Mouse (Mus musculus) urinary bladder, postnatal 36 days (tissue): ENCODE results near the gene Zfp524.
"Not testable (repeated sequence)": the region's sequence is repeated elsewhere in the genome, so short reads cannot be mapped to it uniquely, and the experiment has no call there.

ENCODE experiments used
- DNase-seq, 2 experiments: peaks; one replicate each; pipeline ENCODE4 v3.0.0; 2022; ENCODE audit warnings: low spot score in 2 of 2, mixed read lengths in 1 of 2

The Zfp524 gene

DNA sequence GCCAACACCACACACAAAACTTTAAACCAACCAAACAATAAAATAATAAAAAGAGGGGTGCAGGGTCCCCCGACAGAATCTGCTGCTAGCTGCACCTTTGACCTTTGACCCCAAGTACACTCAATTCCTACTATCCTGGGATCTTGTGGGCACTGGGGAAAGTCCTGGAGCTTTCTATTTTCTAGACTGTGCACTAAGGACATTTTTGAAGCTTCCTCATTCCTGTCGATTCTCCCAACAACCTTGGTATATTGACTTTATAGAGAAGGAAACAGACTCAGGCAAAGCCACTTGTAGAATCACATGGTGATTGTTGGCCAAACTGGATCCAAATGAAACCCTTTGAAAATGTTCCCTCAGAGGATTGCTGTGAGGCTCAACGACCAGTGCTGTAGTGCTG, 1.8 kb downstream of the Zfp524 start:
- no peak for DNase-seq

DNA sequence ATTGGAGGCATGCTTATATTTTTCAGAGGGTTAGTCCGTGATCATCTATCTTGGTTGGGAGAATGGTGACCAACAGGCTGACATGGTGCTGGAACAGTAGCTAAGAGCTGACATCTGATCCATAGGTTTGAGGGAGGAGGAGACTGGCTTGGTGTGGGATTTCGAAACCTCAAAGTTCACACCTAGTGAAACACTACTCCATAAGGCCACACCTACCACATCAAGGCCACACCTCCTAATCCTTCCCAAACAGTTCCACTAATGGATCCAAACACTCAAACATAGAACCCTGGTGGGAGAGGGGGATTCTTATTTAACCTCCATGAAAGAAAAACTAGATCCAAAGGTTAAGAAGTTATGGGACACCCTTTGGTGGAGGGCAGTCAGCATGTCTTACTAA, 2.7 kb downstream of the Zfp524 start:
- no peak for DNase-seq

DNA sequence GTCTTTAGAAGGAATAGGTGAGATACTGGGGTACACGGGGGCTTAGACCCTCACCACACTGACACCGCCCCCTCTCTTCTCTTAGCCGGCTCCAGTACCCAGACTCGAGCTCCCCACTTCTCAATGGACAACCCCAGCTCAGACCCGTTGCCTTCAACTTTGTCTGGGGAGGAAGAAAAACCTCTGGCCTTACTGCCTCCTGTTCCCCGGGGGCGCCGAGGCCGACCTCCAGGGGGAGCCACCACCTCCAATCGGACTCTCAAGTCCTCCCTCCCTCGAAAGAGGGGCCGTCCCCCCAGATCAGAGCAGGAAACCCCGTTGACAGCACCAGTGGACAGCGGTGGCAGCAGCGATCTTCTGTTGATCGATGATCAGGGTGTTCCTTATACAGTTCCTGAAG, 3.1 kb downstream of the Zfp524 start:
- no peak for DNase-seq

DNA sequence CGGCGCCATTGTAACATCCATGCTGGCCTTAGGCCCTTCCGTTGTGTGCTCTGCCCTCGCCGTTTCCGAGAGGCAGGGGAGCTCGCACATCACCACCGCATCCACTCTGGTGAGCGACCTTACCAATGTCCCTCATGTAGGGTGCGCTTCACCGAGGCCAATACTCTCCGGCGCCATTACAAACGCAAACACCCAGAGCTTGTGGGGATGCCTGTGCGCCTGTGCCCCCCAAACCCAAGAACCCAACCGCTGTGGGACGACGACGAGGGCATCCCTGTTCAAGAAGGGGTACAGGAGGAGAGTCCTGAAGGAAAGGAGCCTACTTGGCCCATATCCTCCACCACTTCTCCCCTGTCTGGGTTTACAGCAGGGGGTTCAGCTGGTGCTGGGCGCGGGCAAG, 3.7 kb downstream of the Zfp524 start:
- no peak for DNase-seq

DNA sequence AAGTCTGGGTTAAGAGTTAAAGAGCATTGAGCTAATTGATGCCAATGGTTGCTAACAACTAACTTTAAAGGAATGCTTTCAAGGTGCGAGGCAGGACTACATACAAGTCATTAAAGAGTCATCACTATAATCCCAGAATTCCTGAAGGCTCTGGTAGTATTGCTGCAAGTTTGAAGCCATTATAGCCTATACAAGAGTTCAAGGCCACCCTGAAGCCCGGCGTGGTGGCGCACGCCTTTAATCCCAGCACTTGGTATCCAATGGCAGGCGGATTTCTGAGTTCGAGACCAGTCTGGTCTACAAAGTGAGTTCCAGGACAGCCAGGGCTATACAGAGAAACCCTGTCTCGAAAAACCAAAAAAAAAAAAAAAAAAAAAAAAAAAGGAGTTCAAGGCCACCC, 5.4 kb downstream of the Zfp524 start:
- not testable (repeated sequence) for DNase-seq

DNA sequence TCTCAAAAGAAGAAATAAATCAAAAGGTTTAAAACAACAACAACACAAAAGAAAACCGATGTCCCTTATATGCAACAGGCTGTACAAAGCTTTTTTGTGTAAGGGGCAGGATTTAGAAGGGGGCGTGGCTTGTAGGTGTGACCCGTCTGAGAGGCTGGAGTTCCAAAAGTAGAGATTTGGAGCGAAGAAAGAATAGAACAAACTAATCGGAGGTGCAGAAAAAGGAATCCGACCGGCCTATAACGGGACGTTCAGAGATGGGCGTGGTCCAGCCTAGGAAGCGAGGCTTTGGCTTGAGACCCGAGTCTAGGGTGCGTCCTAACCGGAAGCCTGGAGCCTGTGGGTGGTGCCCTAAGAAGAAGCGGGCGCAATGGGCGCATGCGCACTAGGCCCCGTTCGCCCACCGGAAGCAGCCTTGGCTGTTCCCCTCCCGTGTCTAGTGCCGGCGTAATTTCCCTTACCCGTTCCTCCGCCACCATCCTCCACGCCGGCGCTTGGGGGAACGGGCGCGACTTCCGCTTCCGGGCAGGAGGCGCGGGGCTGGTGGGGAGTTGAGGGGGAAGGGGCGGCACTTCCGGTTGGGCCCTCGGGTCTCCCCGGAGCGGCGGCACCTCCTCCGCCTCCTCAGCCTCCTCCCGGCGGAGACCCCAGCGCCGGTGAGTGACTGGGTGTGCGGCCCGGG, 5.9 kb downstream of the Zfp524 start, which contains the start of the genes Zfp865 and Ccdc106:
Gene Zfp865 (plus strand): TSS at position 377 of the 682 bp plus-strand sequence.
Gene Ccdc106 (plus strand): TSS at position 554 of the 682 bp plus-strand sequence.
- peak; percentile 97 to 99 for DNase-seq

DNA sequence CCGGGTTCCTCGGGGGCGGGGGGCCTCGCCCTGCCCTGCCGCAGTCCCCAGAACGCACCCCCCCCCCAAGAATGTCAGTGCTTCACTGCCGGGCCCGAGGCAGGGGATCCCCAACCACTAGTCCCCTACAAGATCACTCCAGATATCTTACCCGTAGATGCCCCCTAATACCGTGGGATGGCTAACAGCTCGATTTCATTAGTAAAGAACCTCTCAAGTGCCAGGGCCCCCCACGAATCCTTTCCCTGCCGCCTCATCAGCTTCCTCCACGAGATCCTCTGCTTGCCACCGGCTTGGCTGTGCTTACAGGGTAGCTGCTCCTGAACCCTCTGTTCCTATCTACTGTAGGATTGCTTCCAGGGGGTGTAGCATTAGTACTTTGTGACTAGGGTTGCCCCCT, 6.5 kb downstream of the Zfp524 start:
- DNase-seq = no peak

DNA sequence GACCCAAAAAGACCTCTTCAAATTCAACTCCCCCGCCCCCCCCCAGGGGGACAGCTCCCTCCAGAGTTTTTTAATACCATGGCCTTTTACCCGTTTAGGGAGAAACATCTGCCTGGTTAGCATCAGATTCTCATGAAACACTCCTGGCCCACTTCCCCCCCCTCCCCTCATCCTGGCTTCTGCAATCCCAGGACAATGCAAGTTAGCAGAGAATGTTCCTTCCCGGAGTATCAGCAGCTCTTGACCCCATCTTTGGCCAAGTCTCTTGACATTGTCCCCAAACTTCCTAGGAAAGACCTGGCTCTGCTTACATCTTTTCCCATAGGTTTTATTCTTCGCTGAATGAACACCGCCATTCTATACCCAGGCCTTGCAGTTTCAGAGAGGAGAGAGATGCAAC, 7.0 kb downstream of the Zfp524 start:
- DNase-seq = no peak

DNA sequence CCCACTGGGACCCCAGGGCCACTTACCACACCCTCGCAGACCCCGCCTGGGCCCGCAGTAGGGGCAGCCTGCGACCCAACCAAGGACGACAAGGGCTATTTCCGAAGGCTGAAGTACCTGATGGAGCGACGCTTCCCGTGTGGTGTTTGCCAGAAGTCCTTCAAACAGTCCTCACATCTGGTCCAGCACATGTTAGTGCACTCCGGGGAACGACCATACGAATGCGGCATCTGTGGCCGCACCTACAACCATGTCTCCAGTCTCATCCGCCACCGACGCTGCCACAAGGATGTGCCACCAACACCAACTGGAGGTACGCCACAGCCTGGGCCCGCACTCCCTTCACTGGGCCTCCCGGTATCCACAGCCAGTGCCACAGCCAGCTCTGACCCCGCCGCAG, 15.3 kb downstream of the Zfp524 start:
- no peak for DNase-seq

DNA sequence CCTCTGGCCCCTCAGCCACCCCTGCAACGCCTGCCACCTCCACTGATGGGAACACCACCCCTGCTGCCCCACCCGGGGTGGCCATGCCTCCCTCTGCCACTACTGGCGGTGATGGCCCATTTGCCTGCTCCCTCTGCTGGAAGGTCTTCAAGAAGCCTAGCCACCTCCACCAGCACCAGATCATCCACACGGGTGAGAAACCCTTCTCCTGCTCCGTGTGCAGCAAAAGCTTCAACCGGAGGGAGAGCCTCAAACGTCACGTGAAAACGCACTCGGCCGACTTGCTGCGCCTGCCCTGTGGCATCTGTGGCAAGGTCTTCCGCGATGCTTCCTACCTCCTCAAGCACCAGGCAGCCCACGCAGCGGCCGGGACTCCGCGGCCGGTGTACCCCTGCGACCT, 15.7 kb downstream of the Zfp524 start:
- no peak for DNase-seq

DNA sequence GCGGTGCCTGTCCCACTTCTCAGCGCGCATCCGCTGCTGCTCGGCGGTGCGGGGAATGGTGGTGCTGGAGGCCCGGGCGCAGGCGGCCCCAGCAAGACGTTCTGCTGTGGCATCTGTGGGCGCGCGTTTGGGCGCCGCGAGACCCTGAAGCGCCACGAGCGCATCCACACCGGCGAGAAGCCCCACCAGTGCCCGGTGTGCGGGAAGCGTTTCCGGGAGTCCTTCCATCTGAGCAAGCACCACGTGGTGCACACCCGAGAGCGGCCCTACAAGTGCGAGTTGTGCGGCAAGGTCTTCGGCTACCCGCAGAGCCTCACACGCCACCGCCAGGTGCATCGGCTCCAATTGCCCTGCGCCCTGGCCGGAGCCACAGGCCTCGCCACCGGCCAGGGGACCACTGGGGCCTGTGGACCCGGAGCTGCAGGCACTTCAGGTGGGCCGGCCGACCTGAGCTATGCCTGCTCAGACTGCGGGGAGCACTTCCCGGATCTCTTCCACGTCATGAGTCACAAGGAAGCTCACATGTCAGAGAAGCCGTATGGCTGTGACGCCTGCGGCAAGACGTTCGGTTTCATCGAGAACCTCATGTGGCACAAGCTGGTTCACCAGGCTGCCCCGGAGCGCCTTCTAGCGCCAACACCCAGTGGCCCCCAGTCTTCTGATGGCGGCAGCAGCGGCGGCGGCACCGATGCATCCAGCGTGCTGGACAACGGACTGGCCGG, 16.5 kb downstream of the Zfp524 start:
- no peak for DNase-seq

DNA sequence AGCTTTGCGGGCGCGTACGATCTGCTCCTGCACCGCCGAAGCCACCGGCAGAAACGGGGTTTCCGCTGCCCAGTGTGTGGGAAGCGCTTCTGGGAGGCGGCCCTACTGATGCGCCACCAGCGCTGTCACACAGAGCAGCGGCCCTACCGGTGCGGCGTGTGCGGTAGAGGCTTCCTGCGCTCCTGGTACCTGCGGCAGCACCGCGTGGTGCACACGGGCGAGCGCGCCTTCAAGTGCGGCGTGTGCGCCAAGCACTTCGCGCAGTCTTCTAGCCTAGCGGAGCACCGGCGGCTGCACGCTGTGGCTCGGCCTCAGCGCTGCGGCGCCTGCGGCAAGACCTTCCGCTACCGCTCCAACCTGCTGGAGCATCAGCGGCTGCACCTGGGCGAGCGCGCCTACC, 17.3 kb downstream of the Zfp524 start:
- no peak for DNase-seq

DNA sequence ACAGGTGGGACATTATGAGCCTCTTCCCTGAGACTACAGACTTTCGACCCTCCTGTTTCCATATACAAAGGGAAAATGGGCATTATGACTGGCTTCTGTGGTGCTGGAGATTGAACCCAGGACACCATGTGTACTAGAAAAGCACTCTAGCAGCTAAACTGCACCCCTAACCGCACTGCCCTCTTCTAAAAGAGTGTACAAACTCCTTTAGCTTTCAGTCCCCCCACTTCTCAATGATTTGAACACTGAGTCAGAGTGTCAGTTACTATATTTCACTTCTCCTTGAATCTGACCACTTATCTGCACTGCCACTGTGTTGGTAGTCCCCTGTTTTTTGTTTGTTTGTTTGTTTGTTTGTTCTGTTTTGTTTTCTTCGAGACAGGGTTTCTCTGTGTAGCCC, 19.6 kb downstream of the Zfp524 start, which contains the start of gene 4632433K11Rik:
Gene 4632433K11Rik (plus strand): TSS at position 301 of the 400 bp plus-strand sequence.
- DNase-seq = no peak

DNA sequence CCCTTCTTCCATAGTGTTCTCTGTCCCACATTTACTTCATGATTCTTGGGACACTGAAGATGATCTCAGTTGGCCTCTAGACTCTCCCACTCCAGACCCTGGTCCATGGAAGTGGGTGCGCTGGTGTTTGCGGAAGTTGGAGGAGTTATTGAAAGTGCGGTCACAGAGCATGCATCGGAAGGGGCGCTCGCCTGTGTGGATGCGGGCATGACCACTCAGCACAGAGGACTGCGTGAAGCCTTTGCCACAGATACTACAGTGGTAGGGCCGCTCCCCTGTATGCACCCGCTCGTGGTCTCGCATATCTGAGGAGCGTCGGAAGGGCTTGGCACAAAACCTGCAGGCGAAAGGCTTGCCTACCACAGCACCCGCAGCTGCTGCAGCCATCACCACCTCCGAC, 21.4 kb downstream of the Zfp524 start:
- no peak for DNase-seq

DNA sequence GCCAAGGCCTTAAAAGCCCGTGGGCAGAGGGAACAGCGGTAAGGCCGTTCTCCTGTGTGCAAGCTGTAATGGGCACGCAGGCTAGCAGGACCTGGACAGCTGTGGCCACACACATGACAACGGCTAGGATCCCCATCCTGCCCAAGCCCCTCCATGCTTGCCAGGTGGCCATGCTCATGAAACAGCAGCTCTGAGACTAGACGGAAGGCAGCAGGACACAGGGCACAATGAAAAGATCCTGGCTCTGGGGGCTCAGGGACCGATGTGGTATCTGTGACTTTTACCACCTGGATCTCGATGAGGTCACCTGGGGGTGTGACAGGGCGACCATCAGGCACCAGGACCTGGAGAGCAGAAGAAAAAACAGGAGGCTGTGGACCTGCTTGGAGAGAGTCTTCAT, 21.9 kb downstream of the Zfp524 start:
- DNase-seq = no peak

DNA sequence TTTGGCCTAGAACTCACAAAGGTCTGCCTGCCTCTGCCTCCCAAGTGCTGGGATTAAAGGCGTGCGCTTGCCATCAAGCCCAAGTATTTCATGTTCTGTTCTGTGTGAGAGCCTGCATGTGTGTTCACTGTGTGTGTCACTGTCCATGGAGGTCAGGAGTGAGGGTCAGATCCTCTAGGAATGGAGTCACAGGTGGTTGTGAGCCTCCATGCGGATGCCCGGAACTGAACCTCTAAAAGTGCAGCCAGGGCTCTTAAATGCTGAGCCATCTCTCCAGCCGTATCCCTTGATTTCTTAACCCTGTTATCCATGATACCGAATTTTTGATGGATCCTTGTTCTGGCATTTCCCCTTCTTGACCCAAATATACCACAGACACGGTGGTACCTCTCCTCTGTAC, 22.8 kb downstream of the Zfp524 start:
- no peak for DNase-seq

DNA sequence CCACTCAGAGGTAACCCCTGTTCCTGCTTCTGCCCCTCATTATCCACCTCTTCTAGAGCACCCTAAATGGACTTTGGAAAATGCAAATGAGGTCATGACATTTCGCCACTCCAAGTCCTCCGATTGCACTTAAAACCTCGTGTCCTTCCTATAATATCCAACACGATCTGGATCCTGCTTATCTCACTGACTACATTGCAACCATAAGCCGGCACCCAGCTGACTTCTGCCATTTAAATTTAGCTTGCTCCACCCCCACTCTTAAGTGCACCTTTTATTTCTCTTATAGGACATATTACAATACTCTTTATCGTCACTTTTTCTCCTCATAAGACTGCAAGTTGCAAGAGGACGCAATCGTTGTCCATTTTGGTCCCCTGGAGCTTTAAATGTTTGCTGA, 23.3 kb downstream of the Zfp524 start:
- DNase-seq = no peak

DNA sequence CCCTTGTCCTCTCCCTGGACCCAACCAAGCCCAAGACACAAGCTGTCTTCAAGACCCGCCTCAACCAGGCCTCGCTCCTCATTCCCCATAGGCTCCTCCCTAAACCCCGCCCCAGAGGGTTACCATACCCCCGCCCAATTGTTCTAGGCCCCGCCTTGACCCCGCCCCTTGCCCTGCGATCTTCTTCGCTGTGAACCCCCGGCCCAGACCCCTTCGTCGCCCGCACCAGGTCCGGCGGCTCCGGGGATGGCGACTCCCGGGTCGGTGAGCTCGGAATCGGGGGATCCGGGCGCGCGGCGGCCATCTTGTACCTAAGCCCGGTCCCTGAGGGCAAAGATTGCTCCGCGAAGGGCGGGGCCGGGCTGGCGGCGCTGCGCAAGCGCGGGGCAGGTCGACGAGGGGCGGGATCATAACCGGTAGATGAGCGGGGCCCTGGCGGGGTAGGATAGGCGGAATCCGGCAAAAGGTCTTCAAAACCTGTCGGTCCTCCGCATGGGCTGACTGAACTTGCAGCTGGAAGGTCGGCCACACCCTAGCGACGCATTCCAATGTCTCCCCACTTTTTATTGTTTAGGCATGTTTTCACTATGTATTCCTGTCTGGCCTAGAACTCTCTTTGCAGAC, 24.0 kb downstream of the Zfp524 start, which contains the start of gene Zfp784:
Gene Zfp784 (minus strand): TSS at position 338 of the 624 bp plus-strand sequence.
- peak; percentile 95 for DNase-seq

DNA sequence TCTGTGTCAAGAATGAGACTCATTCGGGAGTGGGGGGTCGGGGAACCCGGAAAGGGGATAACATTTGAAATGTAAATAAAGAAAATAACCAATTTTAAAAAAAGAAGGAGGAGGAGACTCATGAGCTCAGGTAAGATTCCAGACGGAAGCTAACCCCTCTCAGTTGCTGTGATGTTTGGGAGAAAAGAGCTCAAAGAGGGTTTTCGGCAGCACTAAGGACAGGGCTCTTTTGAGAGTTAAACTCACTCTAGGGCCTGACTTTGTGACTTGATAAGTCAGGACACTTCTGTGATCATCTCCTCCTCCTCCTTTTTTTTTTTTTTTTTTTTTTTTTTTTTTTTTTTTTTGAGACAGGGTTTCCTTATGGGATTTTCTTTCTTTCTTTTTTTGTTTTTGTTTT, 24.7 kb downstream of the Zfp524 start:
- DNase-seq = no peak

DNA sequence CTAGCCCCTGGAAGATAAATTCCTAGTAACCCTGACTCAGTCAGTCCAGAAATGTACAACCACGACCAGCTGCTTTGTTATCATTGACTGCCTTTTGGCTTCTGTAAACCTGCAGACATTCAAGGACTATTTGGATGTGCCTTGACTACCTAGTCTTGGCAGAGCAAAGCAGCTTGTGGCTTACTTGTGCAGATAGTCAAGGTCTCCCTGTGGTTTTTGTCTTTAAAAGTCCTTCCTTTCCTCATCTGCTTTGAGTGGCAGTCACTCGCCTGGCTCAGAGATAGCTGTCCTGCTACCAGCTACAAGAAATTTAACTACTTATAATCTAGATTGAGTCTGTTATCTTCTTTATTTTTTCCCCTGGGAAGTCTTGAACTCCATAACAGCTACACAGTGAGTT, 30.8 kb downstream of the Zfp524 start:
- no peak for DNase-seq

DNA sequence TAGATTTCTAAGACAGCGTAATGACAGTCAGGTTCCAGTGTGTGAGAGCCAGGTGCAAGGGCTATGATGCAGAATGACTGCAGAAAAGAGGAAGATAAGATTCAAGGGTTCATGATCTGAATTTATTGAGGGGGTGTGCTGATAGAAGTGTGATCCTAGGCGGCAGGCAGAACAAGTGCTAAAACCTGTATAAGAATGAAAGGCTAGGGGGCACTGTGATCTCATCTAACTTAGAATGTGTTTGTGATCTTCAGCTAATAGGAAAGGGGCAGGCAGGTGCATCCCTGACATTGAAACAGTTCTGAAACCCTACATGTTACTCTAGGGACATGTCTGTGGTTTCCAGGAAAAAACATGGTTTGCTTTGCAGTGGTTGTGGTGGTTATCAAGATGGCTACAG, 31.9 kb downstream of the Zfp524 start:
- DNase-seq = no peak

DNA sequence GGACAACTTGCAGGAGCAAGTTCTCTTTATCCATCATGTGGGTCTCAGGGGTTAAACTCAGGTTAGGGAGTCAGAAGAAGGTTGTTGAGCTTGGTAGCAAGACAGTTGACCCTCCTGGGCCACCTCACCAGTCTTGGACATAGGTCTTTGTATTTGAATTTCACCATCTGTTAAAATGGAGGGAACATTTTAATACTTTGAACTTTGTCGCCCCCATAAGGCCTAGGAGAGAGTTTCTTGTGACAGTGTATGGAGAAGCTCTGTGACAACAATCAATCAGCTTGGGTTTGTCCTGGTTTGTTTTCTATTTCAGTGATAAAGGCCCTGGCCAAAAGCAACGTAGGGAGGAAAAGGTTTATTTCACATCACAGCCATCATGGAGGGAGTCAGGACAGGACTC, 33.1 kb downstream of the Zfp524 start:
- no peak for DNase-seq
